In the genomic region with DNA sequence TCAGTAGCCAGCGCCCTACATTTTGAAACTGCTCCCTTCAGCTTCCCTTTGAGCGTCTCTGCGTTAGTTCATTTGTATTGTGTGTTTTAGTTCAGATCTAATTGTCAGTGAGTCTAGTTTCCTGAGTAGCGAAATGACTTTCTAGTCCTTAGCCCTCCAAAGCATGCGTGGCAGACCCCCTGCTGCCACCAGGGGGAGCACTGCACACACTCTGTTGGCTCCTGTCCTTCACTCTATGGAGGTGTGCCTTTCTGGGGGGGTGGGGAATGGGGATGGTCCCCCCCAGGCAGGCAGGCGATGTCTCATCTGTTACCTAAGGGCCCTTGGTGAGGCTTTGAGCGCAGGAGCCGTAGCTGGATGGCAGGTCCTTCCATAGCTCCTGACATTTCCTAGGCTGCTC, we compare ENCODE assay signal across 8 mouse cellular contexts. TPM values are rescaled to one million over a fixed set of nuclear protein-coding genes. Genes with fewer than 3 reads are reported as not detected.
DNase-seq lines count a peak whose midpoint lies in the region; ATAC-seq and TF ChIP-seq lines count a peak whose summit lies in the region.
"Had no signal": no experiment of that assay in that cellular context is flagged by ENCODE, and none has a peak within 500 bp of the region (broad histone marks: within the 10 kb centered on the region; RNA-seq: fewer than 3 reads in every experiment).

No protein-coding gene starts in this region.

- no peak for TF ChIP-seq EP300 in liver, embryonic 14.5 days (IDR thresholded peaks at IDR 0.05; ENCODE audit: low read depth)

- TF ChIP-seq POLR2A in liver, adult 2 months (IDR thresholded peaks at IDR 0.05; ENCODE audit: extremely low read depth, insufficient read depth, low read length) = no peak

- no peak overlapping the region for H3K4me3 ChIP-seq in liver, adult 2 months (ENCODE audit: insufficient read depth, low read depth, low read length)
- no peak overlapping the region for H3K4me3 ChIP-seq in liver, embryonic 11.5 days (ENCODE audit: low read depth, low read length)
- no peak overlapping the region for H3K4me3 ChIP-seq in liver, embryonic 14.5 days (ENCODE audit: insufficient read depth in 1 of 2, low read depth in 2 of 2, low read length in 2 of 2)

- H3K79me2 ChIP-seq in liver, adult 2 months (ENCODE audit: control insufficient read depth, insufficient read depth, low read length) = no peaks in the 10 kb centered on the region

- no peak for DNase-seq in liver, adult 2 months (ENCODE audit: extremely low read depth, low read depth, low spot score)
- DNase-seq in liver, embryonic 11.5 days (ENCODE audit: low spot score) = no peak
- DNase-seq in NIH3T3 (ENCODE audit: low read depth) = peak; percentile 75
- DNase-seq in c-Kit-positive CD71-positive TER-119-negative erythroid progenitor cells, embryonic 14.5 days (ENCODE audit: low read depth) = peak; percentile 20
- DNase-seq in gastrocnemius, postnatal 10 days = peak; percentile 74
- no peak for DNase-seq in liver, embryonic 14.5 days (ENCODE audit: low read depth in 3 of 3, low spot score in 3 of 3)
- DNase-seq in right cerebral cortex, postnatal 4 days = peak; percentile 80

- no peaks in the 10 kb centered on the region for H3K4me1 ChIP-seq in liver, adult 2 months (ENCODE audit: control insufficient read depth, insufficient read depth, low read length)
- no peaks in the 10 kb centered on the region for H3K4me1 ChIP-seq in liver, embryonic 11.5 days (replicated peaks; ENCODE audit: control insufficient read depth, insufficient read depth, low read length)
- no peaks in the 10 kb centered on the region for H3K4me1 ChIP-seq in liver, embryonic 14.5 days (replicated peaks; ENCODE audit: control insufficient read depth in 2 of 2, insufficient read depth in 2 of 2, low read length in 1 of 2)

- no peak overlapping the region for H3K27ac ChIP-seq in liver, adult 2 months (replicated peaks; ENCODE audit: insufficient read depth, low read depth, low read length)
- no peak overlapping the region for H3K27ac ChIP-seq in liver, embryonic 11.5 days (ENCODE audit: low read depth, low read length)
- H3K27ac ChIP-seq in liver, embryonic 14.5 days = no peak overlapping the region

- TF ChIP-seq CTCF in liver, adult 2 months (IDR thresholded peaks at IDR 0.05; ENCODE audit: low read depth, low read length) = peak; percentile 86
- TF ChIP-seq CTCF in liver, embryonic 14.5 days (IDR thresholded peaks at IDR 0.05; ENCODE audit: low read depth) = peak; percentile 91

- no peaks in the 10 kb centered on the region for H3K27me3 ChIP-seq in liver, adult 2 months (ENCODE audit: control insufficient read depth, insufficient read depth, low read length)
- no peaks in the 10 kb centered on the region for H3K27me3 ChIP-seq in liver, embryonic 11.5 days (replicated peaks; ENCODE audit: control insufficient read depth, insufficient read depth, low read length)
- no peaks in the 10 kb centered on the region for H3K27me3 ChIP-seq in liver, embryonic 14.5 days (ENCODE audit: control insufficient read depth, insufficient read depth, low read length)

- no peak for ATAC-seq in liver, embryonic 11.5 days (replicated peaks; ENCODE audit: low FRiP score)
- ATAC-seq in liver, embryonic 14.5 days (ENCODE audit: insufficient read depth) = no peak

- peaks cover 28% of the 10 kb centered on the region; the same call in 1 of the 2 replicates for H3K36me3 ChIP-seq in liver, adult 2 months (ENCODE audit: control insufficient read depth, insufficient read depth, low read length)
- peaks cover 56% of the 10 kb centered on the region for H3K36me3 ChIP-seq in liver, embryonic 11.5 days (ENCODE audit: control insufficient read depth, insufficient read depth, low read length)
- peaks cover 2% of the 10 kb centered on the region; the same call in 1 of the 2 replicates for H3K36me3 ChIP-seq in liver, embryonic 14.5 days (replicated peaks; ENCODE audit: control insufficient read depth, insufficient read depth, low read depth)

- no peak overlapping the region for H3K9ac ChIP-seq in liver, adult 2 months (ENCODE audit: low read depth, low read length)
- no peak overlapping the region for H3K9ac ChIP-seq in liver, embryonic 11.5 days (ENCODE audit: low read depth, low read length)
- no peak overlapping the region for H3K9ac ChIP-seq in liver, embryonic 14.5 days (replicated peaks)

- no peak overlapping the region for H3K4me2 ChIP-seq in liver, embryonic 11.5 days
- no peak overlapping the region for H3K4me2 ChIP-seq in liver, embryonic 14.5 days (ENCODE audit: low read depth)

- no peaks in the 10 kb centered on the region for H3K9me3 ChIP-seq in liver, embryonic 11.5 days (ENCODE audit: control insufficient read depth, low read length)
- no peaks in the 10 kb centered on the region for H3K9me3 ChIP-seq in liver, embryonic 14.5 days (ENCODE audit: control insufficient read depth, low read length)

- WGBS in liver, adult 2 months = 87% methylated on average over 8 of the region's 8 CpGs
- 78% methylated on average over 8 of the region's 8 CpGs for WGBS in liver, embryonic 11.5 days
- WGBS in liver, embryonic 14.5 days (ENCODE audit: insufficient replicate concordance) = 69% methylated on average over 8 of the region's 8 CpGs

RNA-seq across cellular contexts. Expression of a gene that starts 22.9 kb away (rescaled TPM):
- 0.18 and 0.94 TPM in 2 replicates for total RNA-seq in liver, adult 2 months (2014; rRNA removed)
- 0.35 and 0.41 TPM in 2 replicates for polyA plus RNA-seq in liver, adult 2 months (2012; rRNA removed)
- polyA plus RNA-seq in liver, embryonic 11.5 days (2014; fragmentation: Nextera tagmentation; extraction: Ambion mirVana) = 1.7 and 2.2 TPM in 2 replicates
- 1 to 10 TPM in 1 of 2 experiments, under 1 TPM in 1; 0.70 to 1.4 TPM for total RNA-seq in gastrocnemius, postnatal 10 days (2021)
- polyA plus RNA-seq in liver, embryonic 14.5 days (2012; rRNA removed) = 0.58 and 0.73 TPM in 2 replicates
- 0.77 and 1.2 TPM in 2 replicates for polyA plus RNA-seq in liver, embryonic 14.5 days (2014; fragmentation: Nextera tagmentation; extraction: Ambion mirVana)
- total RNA-seq: hematopoietic stem cell, adult 5-6 weeks had no signal

RNA-seq across cellular contexts. Expression of a gene that starts 28.1 kb away (rescaled TPM):
- total RNA-seq in liver, adult 2 months (2014; rRNA removed) = 55.8 and 83.0 TPM in 2 replicates
- 41.9 and 79.0 TPM in 2 replicates for polyA plus RNA-seq in liver, adult 2 months (2012; rRNA removed)
- 44.8 and 49.2 TPM in 2 replicates for polyA plus RNA-seq in liver, embryonic 11.5 days (2014; fragmentation: Nextera tagmentation; extraction: Ambion mirVana)
- 10 to 100 TPM; 17.3 to 21.9 TPM for total RNA-seq in gastrocnemius, postnatal 10 days (2021)
- 10.0 and 10.6 TPM in 2 replicates for polyA plus RNA-seq in liver, embryonic 14.5 days (2012; rRNA removed)
- polyA plus RNA-seq in liver, embryonic 14.5 days (2014; fragmentation: Nextera tagmentation; extraction: Ambion mirVana) = 9.5 and 10.3 TPM in 2 replicates

Comparison
In these comparisons a context has a peak if more than half of its experiments do, and no peak if none do; other contexts are left out.
1. DNase-seq: peak in NIH3T3 (single experiment), c-Kit-positive CD71-positive TER-119-negative erythroid progenitor cells, embryonic 14.5 days (single experiment), gastrocnemius, postnatal 10 days (single experiment) and right cerebral cortex, postnatal 4 days (single experiment); none in liver, adult 2 months (single experiment), liver, embryonic 11.5 days (single experiment) and liver, embryonic 14.5 days (0 of 3).